ENCODE assay signal across 10 mouse cellular contexts in the genomic region with DNA sequence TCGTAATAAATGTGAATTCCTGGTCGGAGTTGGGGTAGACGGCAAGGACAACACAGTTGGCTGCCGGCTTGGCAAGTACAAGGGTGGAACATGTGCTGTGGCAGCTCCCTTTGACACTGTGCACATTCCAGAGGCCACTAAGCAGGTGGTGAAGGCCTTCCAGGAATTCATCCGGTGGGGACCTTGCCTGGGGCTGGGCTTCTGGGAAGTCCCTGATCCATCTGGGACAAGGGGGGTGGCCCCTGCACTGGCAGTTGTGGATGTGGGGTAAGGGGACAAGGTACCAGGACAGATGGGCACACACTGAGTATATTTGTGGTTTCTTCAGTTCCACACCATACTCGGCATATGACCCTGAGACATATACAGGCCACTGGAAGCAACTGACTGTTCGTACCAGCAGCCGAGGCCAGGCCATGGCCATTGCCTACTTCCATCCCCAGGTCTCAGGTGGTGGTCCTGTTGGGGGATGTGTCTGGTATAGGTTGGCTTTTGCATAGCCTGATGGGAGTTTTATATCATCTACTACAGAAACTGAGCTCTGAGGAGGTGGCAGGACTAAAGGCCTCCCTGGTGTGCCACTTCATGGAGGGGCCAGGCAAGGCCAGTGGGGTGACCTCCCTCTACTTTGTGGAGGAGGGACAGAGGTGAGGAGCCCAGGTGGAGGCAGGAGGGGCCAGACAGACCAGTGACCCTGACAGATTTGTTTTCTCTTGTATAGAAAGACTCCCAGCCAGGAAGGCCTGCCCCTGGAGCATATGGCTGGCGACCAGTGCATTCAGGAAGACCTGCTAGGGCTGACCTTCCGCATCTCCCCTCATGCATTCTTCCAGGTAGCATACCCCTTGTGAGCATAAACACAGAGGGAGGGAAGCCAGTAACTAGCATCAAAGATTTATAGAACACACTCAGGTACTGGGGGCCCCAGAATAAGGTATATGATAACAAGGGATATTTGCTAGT. TPM values are rescaled to one million over a fixed set of nuclear protein-coding genes. Genes with fewer than 3 reads are reported as not detected.
DNase-seq lines count a peak whose midpoint lies in the region; ATAC-seq and TF ChIP-seq lines count a peak whose summit lies in the region.
"Had no signal": no experiment of that assay in that cellular context is flagged by ENCODE, and none has a peak within 500 bp of the region (broad histone marks: within the 10 kb centered on the region; RNA-seq: fewer than 3 reads in every experiment).

No protein-coding gene starts in this region.

- H3K4me2 ChIP-seq in forebrain, postnatal 0 days (ENCODE audit: low read depth): no peak overlapping the region; the same call in 1 of the 2 replicates
- H3K4me2 ChIP-seq in forebrain, embryonic 14.5 days (ENCODE audit: low read length): peak overlapping the region; percentile 82
- peak overlapping the region; percentile 92 for H3K4me2 ChIP-seq in liver, embryonic 12.5 days

- H3K4me3 ChIP-seq in forebrain, embryonic 10.5 days: peak overlapping the region; percentile 93
- no peak overlapping the region for H3K4me3 ChIP-seq in forebrain, postnatal 0 days (ENCODE audit: low read depth, low read length)
- no peak overlapping the region for H3K4me3 ChIP-seq in forebrain, embryonic 14.5 days (ENCODE audit: low read depth, low read length)
- H3K4me3 ChIP-seq in liver, embryonic 12.5 days: peak overlapping the region; percentile 94

- no peak for ATAC-seq in forebrain, postnatal 0 days
- ATAC-seq in forebrain, embryonic 14.5 days: no peak
- ATAC-seq in liver, embryonic 12.5 days: no peak

- peaks cover 41% of the 10 kb centered on the region for H3K4me1 ChIP-seq in forebrain, embryonic 10.5 days
- peaks cover 18% of the 10 kb centered on the region for H3K4me1 ChIP-seq in forebrain, postnatal 0 days (ENCODE audit: insufficient read depth)
- H3K4me1 ChIP-seq in forebrain, embryonic 14.5 days (ENCODE audit: control insufficient read depth, insufficient read depth, low read length): peaks cover 24% of the 10 kb centered on the region
- peaks cover 45% of the 10 kb centered on the region for H3K4me1 ChIP-seq in liver, embryonic 12.5 days

- peak overlapping the region; percentile 99; the same call in 1 of the 2 replicates for H3K27ac ChIP-seq in forebrain, embryonic 10.5 days
- no peak overlapping the region for H3K27ac ChIP-seq in forebrain, postnatal 0 days (ENCODE audit: low read depth, low read length)
- no peak overlapping the region for H3K27ac ChIP-seq in forebrain, embryonic 14.5 days (ENCODE audit: low read depth, low read length)
- peak overlapping the region; percentile 90; the same call in 1 of the 2 replicates for H3K27ac ChIP-seq in liver, embryonic 12.5 days

- no peak overlapping the region for H3K9ac ChIP-seq in forebrain, postnatal 0 days
- H3K9ac ChIP-seq in forebrain, embryonic 14.5 days (ENCODE audit: low read length): peak overlapping the region; percentile 94
- peak overlapping the region; percentile 95 for H3K9ac ChIP-seq in liver, embryonic 12.5 days

- peaks cover 76% of the 10 kb centered on the region for H3K36me3 ChIP-seq in forebrain, embryonic 10.5 days (replicated peaks)
- peaks cover 56% of the 10 kb centered on the region for H3K36me3 ChIP-seq in forebrain, postnatal 0 days (ENCODE audit: insufficient read depth)
- peaks cover 69% of the 10 kb centered on the region for H3K36me3 ChIP-seq in forebrain, embryonic 14.5 days (ENCODE audit: control insufficient read depth, insufficient read depth, low read length)
- H3K36me3 ChIP-seq in liver, embryonic 12.5 days: peaks cover 76% of the 10 kb centered on the region

- 79% methylated on average over 10 of the region's 10 CpGs for WGBS in forebrain, embryonic 10.5 days
- 68% methylated on average over 10 of the region's 10 CpGs for WGBS in forebrain, postnatal 0 days
- 72% methylated on average over 10 of the region's 10 CpGs for WGBS in forebrain, embryonic 14.5 days
- 77% methylated on average over 10 of the region's 10 CpGs for WGBS in liver, embryonic 12.5 days (ENCODE audit: insufficient replicate concordance)

- TF ChIP-seq CTCF in forebrain, postnatal 0 days (IDR thresholded peaks at IDR 0.05; ENCODE audit: low read depth): no peak

- no peak for DNase-seq in forebrain, embryonic 10.5 days (ENCODE audit: extremely low spot score, low spot score)
- no peak for DNase-seq in forebrain, postnatal 0 days
- DNase-seq in A20 (ENCODE audit: low read depth, low spot score): peak; percentile 12
- DNase-seq in forebrain, embryonic 14.5 days (ENCODE audit: low spot score): no peak
- no peak for DNase-seq in frontal cortex, postnatal 10 days (ENCODE audit: low spot score in 2 of 2)
- no peak for DNase-seq in ovary, adult 18-20 months (ENCODE audit: low spot score)
- no peak for DNase-seq in urinary bladder, postnatal 10 days (ENCODE audit: low spot score)
- DNase-seq: gastrocnemius, postnatal 36 days; thymus, adult 18-20 months had no signal

- H3K27me3 ChIP-seq in forebrain, embryonic 10.5 days (ENCODE audit: poor library complexity, severe bottlenecking): no peaks in the 10 kb centered on the region
- no peaks in the 10 kb centered on the region for H3K27me3 ChIP-seq in forebrain, postnatal 0 days (ENCODE audit: insufficient read depth, low read length)
- H3K27me3 ChIP-seq in forebrain, embryonic 14.5 days (replicated peaks; ENCODE audit: control insufficient read depth, insufficient read depth, low read length): no peaks in the 10 kb centered on the region
- no peaks in the 10 kb centered on the region for H3K27me3 ChIP-seq in liver, embryonic 12.5 days (replicated peaks)

- no peaks in the 10 kb centered on the region for H3K9me3 ChIP-seq in forebrain, embryonic 10.5 days
- no peaks in the 10 kb centered on the region for H3K9me3 ChIP-seq in forebrain, postnatal 0 days (ENCODE audit: low read length)
- H3K9me3 ChIP-seq in forebrain, embryonic 14.5 days (replicated peaks; ENCODE audit: control insufficient read depth, low read length): no peaks in the 10 kb centered on the region
- no peaks in the 10 kb centered on the region for H3K9me3 ChIP-seq in liver, embryonic 12.5 days (replicated peaks)

RNA-seq across cellular contexts. Expression of gene Ranbp1, which starts 2.6 kb away (rescaled TPM):
- polyA plus RNA-seq in forebrain, embryonic 10.5 days (2016; fragmentation: Nextera tagmentation; extraction: Ambion mirVana): 1,297 and 1,372 TPM in 2 replicates
- 171 and 209 TPM in 2 replicates for total RNA-seq in forebrain, postnatal 0 days (2014; rRNA removed)
- 428 and 477 TPM in 2 replicates for polyA plus RNA-seq in forebrain, postnatal 0 days (2015; fragmentation: Nextera tagmentation; extraction: Ambion mirVana)
- polyA plus RNA-seq in forebrain, embryonic 14.5 days (2014; fragmentation: Nextera tagmentation; extraction: Ambion mirVana): 527 and 537 TPM in 2 replicates
- 595 and 610 TPM in 2 replicates for polyA plus RNA-seq in liver, embryonic 12.5 days (2016; fragmentation: Nextera tagmentation; extraction: Ambion mirVana)

RNA-seq across cellular contexts. Expression of gene Trmt2a, which starts 2.6 kb away (rescaled TPM):
- 134 and 139 TPM in 2 replicates for polyA plus RNA-seq in forebrain, embryonic 10.5 days (2016; fragmentation: Nextera tagmentation; extraction: Ambion mirVana)
- 74.9 and 82.4 TPM in 2 replicates for total RNA-seq in forebrain, postnatal 0 days (2014; rRNA removed)
- 66.7 and 67.2 TPM in 2 replicates for polyA plus RNA-seq in forebrain, postnatal 0 days (2015; fragmentation: Nextera tagmentation; extraction: Ambion mirVana)
- polyA plus RNA-seq in forebrain, embryonic 14.5 days (2014; fragmentation: Nextera tagmentation; extraction: Ambion mirVana): 95.0 and 95.4 TPM in 2 replicates
- 88.8 and 96.5 TPM in 2 replicates for polyA plus RNA-seq in liver, embryonic 12.5 days (2016; fragmentation: Nextera tagmentation; extraction: Ambion mirVana)

RNA-seq across cellular contexts. Expression of gene Gm49776, which starts 7.0 kb away (rescaled TPM):
- 3.0 and 5.8 TPM in 2 replicates for polyA plus RNA-seq in forebrain, embryonic 10.5 days (2016; fragmentation: Nextera tagmentation; extraction: Ambion mirVana)
- total RNA-seq in forebrain, postnatal 0 days (2014; rRNA removed): not detected in 2 replicates
- polyA plus RNA-seq in forebrain, postnatal 0 days (2015; fragmentation: Nextera tagmentation; extraction: Ambion mirVana): 1.3 and 3.1 TPM in 2 replicates
- 1.8 TPM in 1 of 2 replicates, not detected in the other for polyA plus RNA-seq in forebrain, embryonic 14.5 days (2014; fragmentation: Nextera tagmentation; extraction: Ambion mirVana)
- 1.7 TPM in 1 of 2 replicates, not detected in the other for polyA plus RNA-seq in liver, embryonic 12.5 days (2016; fragmentation: Nextera tagmentation; extraction: Ambion mirVana)
- total RNA-seq: gastrocnemius, postnatal 36 days had no signal

RNA-seq across cellular contexts. Expression of gene Zdhhc8, which starts 16.2 kb away (rescaled TPM):
- polyA plus RNA-seq in forebrain, embryonic 10.5 days (2016; fragmentation: Nextera tagmentation; extraction: Ambion mirVana): 9.7 and 10.5 TPM in 2 replicates
- 27.5 and 35.5 TPM in 2 replicates for total RNA-seq in forebrain, postnatal 0 days (2014; rRNA removed)
- 16.4 and 17.9 TPM in 2 replicates for polyA plus RNA-seq in forebrain, postnatal 0 days (2015; fragmentation: Nextera tagmentation; extraction: Ambion mirVana)
- 5.9 and 10.2 TPM in 2 replicates for polyA plus RNA-seq in forebrain, embryonic 14.5 days (2014; fragmentation: Nextera tagmentation; extraction: Ambion mirVana)
- polyA plus RNA-seq in liver, embryonic 12.5 days (2016; fragmentation: Nextera tagmentation; extraction: Ambion mirVana): 4.3 and 4.9 TPM in 2 replicates

RNA-seq across cellular contexts. Expression of gene Ccdc188, which starts 33.4 kb away (rescaled TPM):
- not detected in 2 replicates for polyA plus RNA-seq in forebrain, embryonic 10.5 days (2016; fragmentation: Nextera tagmentation; extraction: Ambion mirVana)
- total RNA-seq in forebrain, postnatal 0 days (2014; rRNA removed): not detected in 2 replicates
- 0.11 TPM in 1 of 2 replicates, not detected in the other for polyA plus RNA-seq in forebrain, postnatal 0 days (2015; fragmentation: Nextera tagmentation; extraction: Ambion mirVana)
- 0.13 and 0.16 TPM in 2 replicates for polyA plus RNA-seq in forebrain, embryonic 14.5 days (2014; fragmentation: Nextera tagmentation; extraction: Ambion mirVana)
- not detected in 2 replicates for polyA plus RNA-seq in liver, embryonic 12.5 days (2016; fragmentation: Nextera tagmentation; extraction: Ambion mirVana)
- total RNA-seq: gastrocnemius, postnatal 36 days had no signal

Comparison
In these comparisons a context has a peak if more than half of its experiments do, and no peak if none do; other contexts are left out.
1. H3K27ac ChIP-seq: peak in forebrain, embryonic 10.5 days (single experiment) and liver, embryonic 12.5 days (single experiment); none in forebrain, postnatal 0 days (single experiment) and forebrain, embryonic 14.5 days (single experiment).
2. H3K4me3 ChIP-seq: peak in forebrain, embryonic 10.5 days (single experiment) and liver, embryonic 12.5 days (single experiment); none in forebrain, postnatal 0 days (single experiment) and forebrain, embryonic 14.5 days (single experiment).